Mouse (Mus musculus) urinary bladder, adult 2 months (tissue): ENCODE measurements around the gene Skida1. TPM values are rescaled to one million over a fixed set of nuclear protein-coding genes. Genes with fewer than 3 reads are reported as not detected.
"Not testable (repeated sequence)": the region's sequence is repeated elsewhere in the genome, so short reads cannot be mapped to it uniquely, and the experiment has no call there.

Experiments
- DNase-seq: peaks from one replicate; pipeline ENCODE4 v3.0.0; 2022; ENCODE audit warnings: low spot score
- polyA plus RNA-seq: library from polyadenylated mRNA; depleted of rRNA; stranded (reverse); fragments of >200 nt; gene quantifications from 2 replicates; pipeline ENCODE4 v1.2.3, GENCODE M21; 2012; rRNA removed

Skida1 gene
- polyA plus RNA-seq, result 3.4 and 4.9 TPM in 2 replicates

- DNase-seq, result no peak
These were observed at the start of gene Skida1 for GRCm38 (mm10) chr2:18048453-18049075. Gene Skida1, minus strand, starts transcription at chr2:18049051.

GRCm38 (mm10) chr2:18095804-18096203 lies 47.0 kb upstream of the Skida1 start:
- DNase-seq, result no peak

DNA sequence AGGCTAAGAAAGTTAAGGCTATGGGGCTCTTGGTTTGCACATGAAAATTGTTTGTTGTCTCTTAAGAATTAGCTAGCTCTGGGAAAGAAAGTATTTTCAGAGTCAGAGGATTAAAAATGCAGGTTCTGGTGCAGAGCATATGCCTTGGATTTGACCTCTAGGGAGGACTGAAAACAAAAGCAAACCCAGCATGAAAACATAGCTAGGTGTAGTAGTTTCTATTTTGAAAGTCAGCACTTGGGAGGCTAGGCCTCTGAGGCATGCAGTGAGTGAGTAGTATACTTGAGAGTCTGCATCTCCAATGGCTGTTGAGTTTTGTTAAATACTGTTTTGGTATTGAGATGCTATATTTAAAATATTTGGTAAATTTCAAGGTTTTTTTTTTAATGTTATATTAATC lies 45.5 kb upstream of the Skida1 start:
- DNase-seq, result no peak

GRCm38 (mm10) chr2:18093858-18094257 lies 45.0 kb upstream of the Skida1 start:
- DNase-seq, result no peak

GRCm38 (mm10) chr2:18087695-18088094 lies 38.8 kb upstream of the Skida1 start:
- not testable (repeated sequence) for DNase-seq

GRCm38 (mm10) chr2:18080182-18080860 lies 31.5 kb upstream of the Skida1 start:
- no peak for DNase-seq

DNA sequence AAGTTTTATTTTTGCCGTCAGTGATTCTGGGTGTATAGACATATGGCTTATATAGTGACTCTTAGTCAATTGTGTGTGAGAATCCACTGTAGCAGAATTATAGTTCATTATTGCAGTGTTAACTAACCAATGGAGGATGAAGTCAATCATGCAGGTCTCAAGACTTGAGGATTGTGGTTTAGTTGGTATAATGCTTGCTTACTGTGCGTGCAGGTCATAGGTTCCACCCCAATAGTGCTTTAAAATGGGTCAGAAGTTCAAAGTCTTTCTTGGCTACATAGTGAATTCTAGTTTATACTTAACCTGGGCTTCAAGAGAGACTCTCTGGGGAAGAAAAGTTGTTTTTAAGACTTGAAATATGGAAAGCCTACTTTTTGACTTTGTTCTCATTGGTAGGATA lies 23.1 kb upstream of the Skida1 start:
- DNase-seq, result no peak

GRCm38 (mm10) chr2:18068071-18068796 lies 19.4 kb upstream of the Skida1 start:
- DNase-seq, result no peak

GRCm38 (mm10) chr2:18066436-18066835 lies 17.6 kb upstream of the Skida1 start:
- DNase-seq, result no peak

- no peak for DNase-seq
These were observed 16.8 kb upstream of the Skida1 start for GRCm38 (mm10) chr2:18065708-18066030.

GRCm38 (mm10) chr2:18064941-18065707 lies 16.3 kb upstream of the Skida1 start:
- peak; percentile 79 for DNase-seq

- peak; percentile 94 for DNase-seq
These were observed 15.6 kb upstream of the Skida1 start for GRCm38 (mm10) chr2:18064356-18064858.

DNA sequence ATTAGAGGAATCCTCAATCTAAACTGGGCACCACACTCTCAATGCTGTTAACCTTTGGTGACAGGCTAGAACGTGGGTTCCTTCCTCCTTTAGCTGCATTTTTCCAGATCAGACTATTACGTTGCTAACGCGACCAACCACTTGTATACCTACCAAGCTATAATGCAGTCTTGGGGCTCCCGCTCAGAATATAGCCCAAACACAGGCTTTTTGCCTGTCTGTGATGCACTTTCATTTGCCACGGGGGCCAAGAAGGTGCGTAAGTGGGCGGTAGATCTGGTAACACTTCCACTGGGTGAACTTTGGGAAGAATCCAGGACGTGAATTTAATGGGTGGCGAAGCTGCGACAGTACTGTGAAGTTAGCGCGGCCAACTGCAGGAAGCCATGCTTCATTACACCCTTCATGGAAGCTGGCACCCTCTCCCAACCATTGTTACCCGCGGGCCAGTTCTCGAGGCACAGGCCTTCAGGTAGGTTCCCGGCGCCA lies 15.0 kb upstream of the Skida1 start:
- DNase-seq, result no peak

DNA sequence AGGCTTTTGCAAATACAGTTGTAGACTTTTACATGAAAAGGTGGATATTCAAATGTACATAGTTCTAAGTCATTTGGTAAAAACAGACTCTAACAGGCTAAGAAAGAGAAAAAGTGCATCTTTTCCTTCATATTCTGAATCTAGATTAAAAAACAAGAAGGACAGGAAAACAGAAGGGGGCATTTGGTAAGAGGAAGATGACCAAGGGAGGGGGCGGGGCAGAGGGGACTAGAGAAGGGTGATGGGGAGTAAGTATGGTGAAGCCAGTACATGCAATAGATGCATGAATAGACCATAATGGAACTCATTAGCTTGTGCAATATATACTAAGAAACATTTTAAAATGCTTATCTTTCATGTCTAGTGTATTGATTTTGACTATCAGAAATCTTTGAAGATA lies 11.5 kb upstream of the Skida1 start:
- no peak for DNase-seq

- DNase-seq, result no peak
These were observed 11.0 kb upstream of the Skida1 start for GRCm38 (mm10) chr2:18059891-18060290.

GRCm38 (mm10) chr2:18059063-18059462 lies 10.2 kb upstream of the Skida1 start:
- DNase-seq, result no peak

DNA sequence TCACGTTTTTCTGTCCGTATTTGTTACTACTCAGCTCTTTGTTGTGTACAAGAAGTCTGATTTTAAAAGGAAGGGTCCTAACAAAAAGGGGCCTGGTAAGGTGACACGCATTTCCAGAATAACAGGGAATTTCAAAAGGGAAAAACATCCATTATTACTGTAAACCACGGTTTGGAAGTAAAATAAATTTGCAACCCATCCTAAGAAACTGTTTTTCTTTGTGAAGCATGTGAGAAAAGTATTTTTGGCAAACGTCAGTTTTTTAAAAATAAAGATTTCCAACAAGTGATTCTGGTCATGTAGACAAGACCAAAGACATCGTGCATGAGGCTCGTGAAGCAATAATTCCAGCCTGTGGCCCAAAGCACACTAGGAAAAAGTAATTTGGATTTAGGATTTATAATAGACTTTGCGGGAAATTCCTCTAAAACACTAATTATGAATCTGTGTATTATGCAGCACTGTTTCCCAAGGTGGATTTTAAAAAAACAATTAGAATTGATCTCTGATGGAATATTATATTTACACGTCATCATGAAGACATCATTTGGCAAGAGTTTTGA lies 9.4 kb upstream of the Skida1 start:
- no peak for DNase-seq

- DNase-seq, result peak; percentile 68
These were observed 8.7 kb upstream of the Skida1 start for GRCm38 (mm10) chr2:18057336-18058145.

DNA sequence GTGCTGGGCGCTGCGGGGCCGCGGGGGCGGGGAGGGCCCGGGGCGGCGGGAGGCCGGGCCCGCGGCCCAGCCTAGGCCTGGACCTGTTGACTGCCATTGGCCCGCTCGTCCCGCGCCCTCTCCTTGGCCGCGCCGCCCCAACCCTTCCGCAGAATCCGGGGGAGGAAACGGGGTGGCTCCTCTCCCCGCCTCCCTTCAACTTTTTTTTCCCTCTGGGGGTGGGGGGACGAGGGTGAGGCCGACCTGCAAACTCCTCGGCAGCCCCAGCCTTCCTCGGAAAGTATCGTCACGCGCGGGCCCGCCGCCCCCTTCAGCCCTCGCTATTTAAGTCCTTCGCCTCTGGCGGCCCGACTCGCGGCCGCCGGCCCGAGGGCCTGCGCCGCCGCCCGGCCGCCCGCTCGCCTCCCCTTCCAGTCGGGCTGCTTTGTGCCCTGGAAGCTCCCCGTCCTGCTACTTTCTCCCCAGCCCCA lies 8.0 kb upstream of the Skida1 start:
- DNase-seq, result no peak

DNA sequence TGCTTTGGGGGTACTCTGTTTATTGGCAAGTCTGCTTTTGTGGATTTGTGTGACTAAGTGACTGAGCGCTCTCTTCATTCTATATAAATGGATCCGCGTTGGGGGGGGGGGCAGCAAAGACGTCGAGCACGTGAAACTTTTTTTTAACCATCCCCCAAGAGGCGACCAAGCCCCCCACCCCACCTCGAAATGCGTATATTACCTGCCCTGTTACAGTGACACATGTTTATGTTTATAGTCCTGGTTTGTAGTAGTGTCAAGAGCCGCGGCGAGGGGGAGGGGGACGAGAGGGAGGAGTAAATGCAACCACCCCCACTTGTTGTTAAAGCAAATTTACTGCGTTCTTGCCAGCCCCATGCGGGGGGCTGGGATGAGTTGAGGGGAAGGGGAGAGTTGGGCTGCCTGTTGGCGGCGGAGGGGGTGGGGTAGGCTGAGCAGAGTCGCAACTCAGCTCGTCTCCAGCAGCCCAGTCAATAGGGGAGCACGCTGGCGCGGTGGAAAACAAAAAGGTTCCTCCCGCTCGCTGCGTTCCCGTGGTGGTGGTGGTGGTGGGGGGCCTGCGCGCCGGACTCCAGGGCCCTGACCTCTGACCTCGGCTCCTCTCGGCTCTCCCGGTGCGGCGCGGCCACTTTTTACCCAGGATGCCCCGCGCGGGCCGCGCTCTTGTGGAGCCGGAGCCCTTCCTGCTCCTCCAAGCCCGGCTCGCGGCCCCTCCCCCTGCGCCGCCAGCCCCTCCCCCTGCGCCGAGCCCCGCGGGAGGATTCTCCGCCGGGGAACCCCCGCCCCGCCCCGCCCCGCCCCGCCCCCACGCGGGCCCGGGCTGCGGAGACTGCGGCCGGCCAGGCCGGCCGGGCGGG lies 7.3 kb upstream of the Skida1 start:
- peak; percentile 95 for DNase-seq
